Mouse (Mus musculus): ENCODE results near the gene Ccdc134. TPM values are rescaled to one million over a fixed set of nuclear protein-coding genes. Genes with fewer than 3 reads are reported as not detected.
A peak's percentile ranks its signal among the peaks of the same experiment; 100 is the strongest.
"Not testable (repeated sequence)": the region's sequence is repeated elsewhere in the genome, so short reads cannot be mapped to it uniquely, and the experiment has no call there.

Gene Ccdc134
- total RNA-seq (2021), result 10 to 100 TPM; 11.8 to 12.4 TPM
- long read RNA-seq, experiment 1, full-length matches to known transcripts, result 10 of 17 reads
- long read RNA-seq, experiment 1, partial matches to known transcripts, result 1 of 17 reads
- long read RNA-seq, experiment 1, other reads (novel, unspliced or antisense), result 6 of 17 reads
- long read RNA-seq, experiment 2, full-length matches to known transcripts, result 9 of 11 reads
- long read RNA-seq, experiment 2, partial matches to known transcripts, result 1 of 11 reads
- long read RNA-seq, experiment 2, other reads (novel, unspliced or antisense), result 1 of 11 reads

DNA sequence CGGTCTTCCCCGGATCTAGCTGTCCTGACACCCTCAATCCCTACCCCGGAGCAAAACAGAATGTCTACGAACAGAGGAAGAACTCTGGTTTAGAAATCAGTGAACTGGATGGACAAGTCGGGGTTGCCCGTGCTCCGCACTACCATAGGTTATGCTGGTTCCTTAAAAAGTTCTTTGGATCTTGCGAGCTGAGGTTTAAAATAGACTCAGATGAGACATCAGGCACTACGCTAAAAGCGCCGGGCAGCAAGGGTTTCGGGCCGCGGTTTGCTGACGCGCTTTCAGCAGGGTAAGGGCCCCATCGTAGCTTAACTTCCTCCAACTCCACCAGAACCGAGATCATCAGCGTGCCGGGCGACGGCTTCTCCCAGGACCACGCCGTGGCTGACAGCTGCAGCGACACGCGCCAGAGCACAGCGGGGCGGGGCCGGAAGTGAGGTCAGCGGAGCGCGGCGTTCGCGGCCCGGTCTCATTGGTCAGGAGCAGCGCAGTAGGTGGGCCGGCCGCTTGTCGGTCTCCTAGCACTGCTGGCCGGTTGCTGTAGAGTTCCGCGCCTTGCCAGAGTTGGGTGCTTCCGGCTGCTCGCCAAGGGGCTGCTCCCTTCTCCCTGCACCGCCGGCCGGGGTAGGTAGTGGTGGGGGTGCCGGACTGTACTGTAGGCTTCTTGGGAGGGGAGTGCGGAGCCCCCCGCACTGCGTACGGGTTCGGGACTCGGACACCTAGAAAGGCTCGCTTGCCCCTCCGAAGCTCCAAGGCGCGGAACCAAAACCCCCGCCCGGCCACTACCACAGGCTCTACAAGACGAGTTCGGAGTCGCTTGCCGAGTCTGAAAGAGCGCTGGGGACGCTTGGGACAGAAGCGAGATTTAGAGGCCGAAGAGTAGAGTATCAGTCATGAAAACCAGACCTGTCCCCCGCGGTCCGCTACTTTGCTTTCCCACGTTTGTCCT lies at the start of gene Ccdc134:
Gene Ccdc134, plus strand, starts transcription at position 497 of the 949 bp plus-strand sequence.
- TF ChIP-seq CTCF (IDR thresholded peaks at IDR 0.05), result no peak
- H3K27ac ChIP-seq, result peak within 1 kb of the TSS; percentile 94
- intact Hi-C loops (cut with DNase I), result no loop called here
- H3K4me3 ChIP-seq, result peak within 1 kb of the TSS; percentile 83
- DNase-seq, result peak; percentile 99

DNA sequence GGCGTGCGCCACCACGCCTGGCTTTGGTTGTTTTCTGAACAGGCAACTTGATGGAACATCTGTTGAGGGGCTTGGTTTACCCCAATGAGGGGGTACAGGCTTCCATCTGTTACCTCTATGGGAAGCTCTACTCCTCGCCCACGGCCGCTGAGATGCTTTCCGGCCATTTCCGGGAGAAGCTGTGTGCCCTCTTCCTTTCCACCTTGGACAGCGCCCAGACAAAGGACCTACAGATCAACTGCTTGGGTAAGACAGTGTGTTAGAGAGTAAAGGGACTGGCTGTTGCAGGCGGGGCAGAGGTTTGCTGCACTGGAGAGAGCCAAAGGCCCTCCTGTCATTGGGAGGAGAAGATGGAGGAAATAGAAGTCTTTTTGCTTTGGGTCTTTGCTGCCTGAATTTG lies 47.8 kb upstream of the Ccdc134 start:
- intact Hi-C loops (cut with DNase I), result loop anchor here (5.0 kb wide), 1 partner anchor 157 kb away; no protein-coding TSS in a partner anchor
- DNase-seq, result no peak
- Histone ChIP-seq H3K4me3 (no peak overlapping the region), H3K27ac (no peak overlapping the region)
- no peak for TF ChIP-seq CTCF (IDR thresholded peaks at IDR 0.05)

DNA sequence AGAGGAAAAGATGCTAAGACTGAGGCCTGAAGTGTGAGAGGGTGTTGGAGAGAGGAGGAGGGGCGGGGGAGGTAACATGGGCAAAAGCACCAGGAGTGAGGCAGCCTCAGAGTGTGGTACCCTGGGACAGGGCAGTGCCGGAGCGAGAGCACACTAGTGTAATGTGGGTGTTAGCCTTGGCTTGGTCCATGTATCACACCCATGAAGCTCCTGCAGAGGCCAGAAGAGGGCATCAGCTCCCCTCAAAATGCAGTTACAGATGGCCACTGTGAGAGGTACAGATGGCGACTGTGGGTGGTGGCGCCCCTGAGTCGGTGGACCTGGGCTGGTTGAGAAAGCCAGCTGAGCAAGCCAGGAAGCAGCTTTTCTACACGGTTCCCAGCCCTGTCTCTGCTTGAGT lies 46.6 kb upstream of the Ccdc134 start:
- intact Hi-C loops (cut with DNase I), result loop anchor here (5.0 kb wide), 1 partner anchor 156 kb away; no protein-coding TSS in a partner anchor
- Histone ChIP-seq H3K4me3 (no peak overlapping the region), H3K27ac (no peak overlapping the region)
- peak; percentile 67 for TF ChIP-seq CTCF (IDR thresholded peaks at IDR 0.05)
- peak; percentile 64 for DNase-seq

DNA sequence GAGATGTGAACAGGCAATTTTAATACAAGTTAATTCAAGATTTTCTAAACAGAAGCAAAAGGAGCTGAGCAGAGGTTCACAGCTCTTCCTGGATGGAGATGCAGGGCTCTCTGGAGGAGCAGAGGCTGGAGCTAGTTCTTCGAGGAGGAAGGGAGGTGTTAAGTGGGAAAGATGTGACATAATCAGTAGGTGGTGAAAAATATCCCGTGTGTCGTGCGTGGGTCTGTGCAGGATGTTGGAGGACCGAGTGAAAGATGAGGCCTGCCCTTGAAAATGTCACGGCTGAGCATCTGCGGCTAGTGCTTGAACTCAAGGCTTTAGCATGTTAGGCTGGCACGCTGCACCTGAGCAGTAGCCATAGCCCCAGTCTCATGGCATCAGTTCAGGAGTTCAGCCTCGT lies 42.1 kb upstream of the Ccdc134 start:
- no peak for DNase-seq
- intact Hi-C loops (cut with DNase I), result no loop called here
- no peak for TF ChIP-seq CTCF (IDR thresholded peaks at IDR 0.05)
- H3K27ac ChIP-seq, result peak overlapping the region; percentile 54; the same call in 1 of the 2 replicates
- H3K4me3 ChIP-seq, result no peak overlapping the region

DNA sequence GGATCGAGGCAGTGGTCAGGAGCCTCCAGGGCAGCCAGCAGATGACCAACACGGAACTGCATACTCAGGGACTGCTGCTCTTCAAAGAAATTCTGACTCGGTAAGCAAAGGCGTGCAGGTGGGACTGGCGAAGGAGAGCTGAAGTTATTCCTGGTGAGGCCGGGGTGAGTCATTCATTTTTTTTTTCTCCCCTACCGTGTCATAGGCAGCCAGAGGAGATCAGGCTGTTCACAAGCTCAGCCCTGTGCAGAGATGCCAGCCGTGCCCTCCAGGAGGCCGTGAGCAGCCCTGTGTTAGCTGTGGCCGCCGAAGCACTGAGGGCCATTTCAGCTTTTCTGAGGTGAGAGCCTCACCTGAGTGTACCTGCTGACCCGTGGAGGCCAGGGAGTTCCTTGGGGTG lies 41.6 kb upstream of the Ccdc134 start:
- intact Hi-C loops (cut with DNase I), result no loop called here
- H3K27ac ChIP-seq, result 0 out of 2 replicates have a peak overlapping the region, but pooled peaks have one; percentile 54
- peak; percentile 10; the same call in 1 of the 2 replicates for TF ChIP-seq CTCF (IDR thresholded peaks at IDR 0.05)
- no peak overlapping the region for H3K4me3 ChIP-seq
- DNase-seq, result peak; percentile 30

DNA sequence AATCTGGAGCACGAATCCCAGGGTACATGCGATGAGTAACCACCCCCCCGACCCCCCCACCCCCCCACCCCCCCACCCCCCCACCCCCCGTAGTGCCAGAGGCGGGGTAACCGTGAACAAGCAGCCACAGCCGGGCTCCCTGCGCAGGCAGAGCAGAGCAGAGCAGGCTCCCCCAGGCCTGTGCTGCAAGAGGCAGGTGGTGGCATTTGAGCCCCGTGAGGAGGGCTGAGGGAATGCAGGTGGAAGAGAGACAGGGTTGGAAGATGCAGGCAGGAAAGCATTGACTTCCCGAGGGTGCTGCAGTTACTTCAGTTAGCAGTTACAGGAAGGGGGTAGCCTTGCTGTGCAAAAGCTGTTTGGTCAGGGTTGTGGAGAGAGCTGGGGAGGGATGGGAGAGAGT lies 40.5 kb upstream of the Ccdc134 start:
- intact Hi-C loops (cut with DNase I), result no loop called here
- no peak for DNase-seq
- no peak for TF ChIP-seq CTCF (IDR thresholded peaks at IDR 0.05)
- Histone ChIP-seq H3K4me3 (no peak overlapping the region), H3K27ac (no peak overlapping the region)

DNA sequence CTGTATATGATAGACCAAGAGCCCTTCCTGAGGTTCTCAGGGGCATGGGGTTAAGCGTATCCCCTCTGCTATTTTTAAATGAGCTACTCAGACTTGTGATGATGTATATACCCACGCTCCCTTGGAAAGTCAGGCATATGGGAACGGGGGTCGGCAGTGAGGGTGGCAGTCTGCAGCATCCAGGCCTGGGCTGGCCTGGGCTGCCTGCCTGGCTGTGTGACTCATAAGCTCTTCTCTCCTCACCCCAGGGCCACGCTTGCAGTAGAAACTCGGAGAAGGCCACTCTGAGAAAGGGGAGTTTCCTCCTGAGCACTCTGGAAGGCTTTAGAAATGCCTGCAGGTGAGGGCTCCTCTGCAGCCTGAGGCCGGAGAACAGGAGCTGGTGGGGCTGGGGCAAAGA lies 36.7 kb upstream of the Ccdc134 start:
- Histone ChIP-seq H3K4me3 (no peak overlapping the region), H3K27ac (no peak overlapping the region)
- no peak for DNase-seq
- intact Hi-C loops (cut with DNase I), result no loop called here
- no peak for TF ChIP-seq CTCF (IDR thresholded peaks at IDR 0.05)

DNA sequence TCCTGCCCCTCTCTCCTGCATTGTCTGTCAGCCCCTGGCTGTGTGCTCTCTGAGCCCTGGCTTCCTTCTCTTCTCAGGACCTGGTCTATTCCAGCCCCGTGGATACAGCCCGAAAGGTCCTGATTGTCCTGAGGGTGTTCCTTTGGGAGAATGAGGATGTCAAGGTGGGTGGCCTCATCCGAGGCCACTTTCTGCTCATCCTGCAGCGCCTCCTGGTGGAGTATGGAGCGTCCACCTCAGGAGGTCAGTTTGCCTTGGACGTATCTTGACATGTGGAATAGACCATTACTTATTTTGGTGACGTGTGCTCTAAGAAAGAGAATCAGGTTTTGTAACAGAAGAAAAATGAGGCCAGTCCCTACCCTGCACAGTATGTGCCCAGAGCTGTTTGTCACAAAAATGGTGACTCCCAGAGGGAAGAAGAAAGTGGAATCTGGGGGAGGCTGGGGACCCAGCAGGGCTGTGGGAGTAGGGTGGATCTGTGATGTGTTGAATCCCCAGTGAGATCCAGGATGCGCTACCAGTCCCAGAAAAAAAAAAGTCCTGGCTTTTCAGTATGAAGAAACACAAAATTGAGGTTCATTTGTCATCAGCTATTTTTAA lies 20.7 kb upstream of the Ccdc134 start:
- peak; percentile 64 for DNase-seq
- intact Hi-C loops (cut with DNase I), result no loop called here
- Histone ChIP-seq H3K27ac (no peak overlapping the region), H3K4me3 (no peak overlapping the region)
- TF ChIP-seq CTCF (IDR thresholded peaks at IDR 0.05), result peak; percentile 68

DNA sequence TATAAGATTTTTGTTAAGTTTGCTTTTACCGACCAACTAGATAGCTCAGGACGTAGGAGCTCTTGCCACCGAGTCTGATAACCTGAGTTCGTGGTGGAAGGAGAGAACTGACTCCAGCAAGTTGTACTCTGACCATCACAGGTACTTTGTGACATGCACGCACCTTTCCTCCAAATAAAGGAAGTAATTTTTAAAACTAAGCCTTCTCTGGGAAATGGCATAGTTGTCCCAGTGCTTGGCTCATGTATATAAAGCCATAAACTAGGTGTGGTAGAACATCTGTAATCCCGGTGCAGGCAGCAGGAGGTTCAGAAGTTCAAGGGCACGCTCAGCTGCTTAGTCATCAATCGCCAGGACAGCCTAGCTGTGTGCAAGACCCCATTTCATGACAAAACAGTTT lies 7.2 kb upstream of the Ccdc134 start:
- intact Hi-C loops (cut with DNase I), result no loop called here
- no peak overlapping the region for H3K4me3 ChIP-seq
- H3K27ac ChIP-seq, result no peak overlapping the region
- no peak for DNase-seq
- TF ChIP-seq CTCF (IDR thresholded peaks at IDR 0.05), result no peak

DNA sequence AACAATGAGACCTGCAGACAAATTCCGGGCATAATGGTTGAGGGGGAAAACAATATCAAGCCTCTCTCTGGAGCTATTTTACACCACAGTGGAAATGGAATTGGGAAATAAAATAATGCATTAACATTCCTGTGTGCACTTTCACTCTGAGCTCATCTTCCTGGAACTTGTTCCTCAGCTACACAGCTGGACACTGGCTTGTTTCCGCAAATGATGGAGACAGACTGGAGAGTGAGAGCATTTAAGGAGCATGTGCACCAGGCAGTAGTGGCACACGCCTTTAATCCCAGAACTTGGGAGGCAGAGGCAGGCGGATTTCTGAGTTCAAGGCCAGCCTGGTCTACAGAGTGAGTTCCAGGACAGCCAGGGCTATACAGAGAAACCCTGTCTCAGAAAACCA lies 1.0 kb upstream of the Ccdc134 start:
- H3K4me3 ChIP-seq, result peak overlapping the region; percentile 83

DNA sequence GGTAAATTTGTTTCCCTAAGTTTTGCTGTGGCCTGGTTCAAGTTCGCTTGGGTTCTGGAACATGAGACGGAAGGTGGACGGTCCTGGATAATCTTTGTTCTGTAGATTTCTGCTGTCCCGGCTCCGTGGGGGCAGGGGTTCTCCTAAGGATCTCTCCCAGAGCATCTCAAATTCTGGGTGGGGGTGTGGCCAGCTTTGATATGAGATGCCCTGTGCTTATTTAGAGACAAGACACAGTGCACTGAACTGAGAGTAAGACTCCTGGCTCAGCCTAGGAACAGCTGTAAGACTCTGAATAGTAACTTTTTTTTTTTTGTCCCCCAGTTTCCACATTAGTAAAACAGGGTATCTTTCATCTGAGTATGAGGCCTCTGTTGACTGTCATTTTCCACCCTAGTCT lies 676 bp downstream of the Ccdc134 start:
- peak overlapping the region; percentile 94 for H3K27ac ChIP-seq
- intact Hi-C loops (cut with DNase I), result no loop called here
- H3K4me3 ChIP-seq, result peak overlapping the region; percentile 83
- TF ChIP-seq CTCF (IDR thresholded peaks at IDR 0.05), result no peak
- DNase-seq, result peak; percentile 69

More for the DNA sequence above, 1.0 kb upstream of the Ccdc134 start:
- H3K27ac ChIP-seq, result peak overlapping the region; percentile 94
- intact Hi-C loops (cut with DNase I); DNase-seq: not testable (repeated sequence)

DNA sequence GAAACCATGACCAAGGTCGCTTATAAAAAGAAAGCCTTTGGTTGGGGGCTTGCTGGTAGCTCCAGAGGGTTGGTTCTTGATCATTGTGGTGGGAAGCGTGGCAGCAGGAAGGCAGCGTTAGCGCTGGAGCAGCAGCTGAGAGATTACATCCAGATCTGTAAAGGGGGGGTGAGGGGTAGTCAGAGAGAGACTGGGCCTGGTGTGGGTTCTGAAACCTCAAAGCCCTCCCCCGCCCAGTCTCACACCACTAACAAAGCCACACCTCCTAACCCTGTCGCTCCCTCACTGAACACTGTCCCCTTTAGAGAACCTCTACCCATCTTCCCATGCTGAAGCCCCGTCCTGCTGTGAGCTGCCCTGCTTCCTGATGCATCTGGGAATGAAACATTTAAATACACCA lies 2.9 kb downstream of the Ccdc134 start:
- DNase-seq, result no peak
- Histone ChIP-seq H3K27ac (no peak overlapping the region), H3K4me3 (no peak overlapping the region)
- no peak for TF ChIP-seq CTCF (IDR thresholded peaks at IDR 0.05)
- intact Hi-C loops (cut with DNase I), result no loop called here

DNA sequence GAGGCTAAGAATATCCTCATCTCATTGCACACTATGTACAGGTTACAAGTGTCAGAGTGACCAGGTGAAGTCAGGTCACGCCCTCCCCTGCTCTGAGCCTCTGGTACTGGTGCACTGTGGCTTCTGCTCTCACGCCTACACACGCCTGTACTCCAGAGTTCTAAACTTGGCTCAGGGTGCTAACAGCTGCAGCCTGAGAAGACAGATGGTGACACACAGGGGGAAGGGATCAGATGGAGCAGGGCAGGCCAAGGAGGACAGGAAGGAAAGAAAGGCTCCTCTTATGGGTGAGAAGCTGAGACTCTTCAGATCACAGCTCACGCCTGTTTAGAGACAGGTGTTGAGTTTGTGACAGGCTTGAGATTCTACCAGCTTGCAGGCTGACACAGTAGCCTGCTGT lies 7.7 kb downstream of the Ccdc134 start:
- Histone ChIP-seq H3K27ac (peak overlapping the region; percentile 79), H3K4me3 (no peak overlapping the region)
- DNase-seq, result peak; percentile 81
- intact Hi-C loops (cut with DNase I), result no loop called here
- TF ChIP-seq CTCF (IDR thresholded peaks at IDR 0.05), result no peak
